ENCODE assay signal across 21 mouse cellular contexts in the genomic region with DNA sequence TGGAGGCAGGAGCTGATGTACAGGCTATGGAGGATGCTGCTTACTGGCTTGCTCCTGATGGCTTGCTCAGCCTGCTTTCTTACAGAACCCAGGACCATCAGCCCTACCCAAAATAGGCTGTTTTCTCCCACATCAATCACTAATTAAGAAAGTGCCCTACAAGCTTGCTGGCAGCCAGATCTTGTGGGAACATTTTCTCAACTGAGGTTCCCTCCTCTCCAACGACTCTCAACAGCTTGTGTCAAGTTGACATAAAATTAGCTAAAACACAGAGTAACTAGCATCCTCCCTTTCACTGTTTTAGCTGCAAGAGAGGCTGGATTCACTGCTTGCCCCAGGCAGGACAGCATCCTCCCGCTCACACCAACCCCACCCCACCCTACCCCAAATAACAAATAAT.
"Had no signal": no experiment of that assay in that cellular context is flagged by ENCODE, and none has a peak within 500 bp of the region (broad histone marks: within the 10 kb centered on the region; RNA-seq: fewer than 3 reads in every experiment).

No protein-coding gene starts in this region.

- DNase-seq: cerebellum, adult 8-10 months; cerebellum, adult 9-10 months; cerebellum, adult 9-11 months; cerebellum, postnatal 10 days; cerebellum, postnatal 14 days; cerebellum, postnatal 25 days; cerebellum, postnatal 36 days; embryo, embryonic 11 days; forebrain, postnatal 0 days; gastrocnemius, adult 2 months; gastrocnemius, postnatal 10 days; gastrocnemius, postnatal 14 days; gastrocnemius, postnatal 25 days; gastrocnemius, postnatal 36 days; heart, adult 11 months; heart, adult 18-20 months; heart, adult 2 months had no signal

- ATAC-seq: forebrain, embryonic 13.5 days; forebrain, embryonic 14.5 days; forebrain, embryonic 15.5 days; forebrain, embryonic 16.5 days; forebrain, postnatal 0 days had no signal
